Mouse (Mus musculus) testis, adult 2 months (tissue): ENCODE data around the gene Zfp385c.

Source experiments
- CTCF ChIP-seq: fragments of 200-500 bp; IDR thresholded peaks from 2 replicates; pipeline ENCODE4 v1.5.1; 2012; ENCODE audit warnings: low read depth, mild to moderate bottlenecking, inconsistent platforms, low read length, moderate library complexity; ENCODE audit not compliant: control insufficient read depth, insufficient read depth, insufficient replicate concordance
- POLR2A ChIP-seq: fragments of 200-500 bp; IDR thresholded peaks from 2 replicates; pipeline ENCODE4 v1.6.1; 2012; ENCODE audit warnings: low read depth, mild to moderate bottlenecking, inconsistent platforms, low read length, moderate library complexity; ENCODE audit not compliant: control insufficient read depth

- TF ChIP-seq CTCF (no peak), POLR2A (no peak)
Observed at GRCm38 (mm10) chr11:100687265-100687664, 5.0 kb downstream of the Zfp385c start.
